In the genomic region with DNA sequence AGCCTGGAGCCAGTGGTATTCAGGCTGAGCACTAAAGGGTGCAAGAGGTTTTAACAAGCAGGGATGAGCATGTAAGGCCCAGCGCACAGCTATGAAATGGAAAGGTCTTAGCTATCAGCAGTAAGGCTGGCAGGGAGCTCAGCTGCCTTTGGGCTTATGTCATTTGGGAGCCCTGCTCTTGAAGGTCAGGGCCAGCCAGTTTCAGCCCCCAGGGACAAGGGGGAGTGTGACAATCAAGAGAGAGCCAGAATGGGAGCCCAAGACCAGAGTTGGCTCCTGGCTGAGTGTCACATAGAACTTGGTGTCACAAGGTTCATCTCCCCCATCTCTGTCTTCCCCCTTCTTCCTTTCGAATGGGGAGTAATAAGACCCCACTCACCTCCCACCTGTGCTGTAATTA, we compare ENCODE assay signal across 22 mouse cellular contexts. TPM values are rescaled to one million over a fixed set of nuclear protein-coding genes. Genes with fewer than 3 reads are reported as not detected.
A peak's percentile ranks its signal among the peaks of the same experiment; 100 is the strongest.
DNase-seq lines count a peak whose midpoint lies in the region; ATAC-seq and TF ChIP-seq lines count a peak whose summit lies in the region.
"Had no signal": no experiment of that assay in that cellular context is flagged by ENCODE, and none has a peak within 500 bp of the region (broad histone marks: within the 10 kb centered on the region; RNA-seq: fewer than 3 reads in every experiment).

No protein-coding gene starts in this region.

- no peaks in the 10 kb centered on the region for H3K27me3 ChIP-seq in heart, postnatal 0 days (ENCODE audit: control insufficient read depth, insufficient read depth, low read length)
- H3K27me3 ChIP-seq: neural tube, embryonic 12.5 days; Patski had no signal

- no peaks in the 10 kb centered on the region for H3K36me3 ChIP-seq in heart, postnatal 0 days (replicated peaks; ENCODE audit: control insufficient read depth, insufficient read depth, low read length)
- H3K36me3 ChIP-seq: limb, embryonic 12.5 days; neural tube, embryonic 12.5 days had no signal

- H3K9ac ChIP-seq in heart, postnatal 0 days (replicated peaks; ENCODE audit: low read depth, low read length): no peak overlapping the region
- H3K9ac ChIP-seq: limb, embryonic 12.5 days; neural tube, embryonic 12.5 days had no signal

- peak; percentile 57 to 58 for DNase-seq in cerebellum, postnatal 10 days
- no peak for DNase-seq in cerebellum, postnatal 36 days
- DNase-seq in heart, postnatal 0 days (ENCODE audit: low spot score): peak; percentile 50
- no peak for DNase-seq in heart, adult 11 months
- peak; percentile 53 for DNase-seq in 3T3-L1 (ENCODE audit: low read depth, low spot score)
- DNase-seq in adrenal gland, postnatal 10 days: peak; percentile 77
- no peak for DNase-seq in frontal cortex, postnatal 10 days (ENCODE audit: low spot score in 2 of 2)
- no peak for DNase-seq in neural tube, embryonic 10.5 days (ENCODE audit: extremely low spot score, low spot score)
- DNase-seq: cerebellum, adult 18-20 months; right cerebral cortex, adult 18-20 months had no signal

- ATAC-seq in heart, postnatal 0 days (ENCODE audit: insufficient read depth, low read depth): peak; percentile 81
- ATAC-seq: inflammation-experienced regulatory T-cells, adult 6 months had no signal

- 40% methylated on average over 2 of the region's 2 CpGs for WGBS in heart, postnatal 0 days

- TF ChIP-seq CTCF in heart, postnatal 0 days (IDR thresholded peaks at IDR 0.05; ENCODE audit: low read depth): no peak

- H3K27ac ChIP-seq in heart, postnatal 0 days (ENCODE audit: low read depth): no peak overlapping the region
- H3K27ac ChIP-seq: kidney, postnatal 0 days; limb, embryonic 12.5 days; neural tube, embryonic 12.5 days had no signal

- H3K4me1 ChIP-seq in heart, postnatal 0 days (ENCODE audit: control insufficient read depth, insufficient read depth): peaks cover 6% of the 10 kb centered on the region

- no peak for TF ChIP-seq EP300 in heart, postnatal 0 days (IDR thresholded peaks at IDR 0.05; ENCODE audit: low read depth)

- H3K4me2 ChIP-seq in heart, postnatal 0 days (ENCODE audit: low read depth, low read length): no peak overlapping the region
- H3K4me2 ChIP-seq: limb, embryonic 12.5 days; neural tube, embryonic 12.5 days had no signal

- H3K9me3 ChIP-seq in heart, postnatal 0 days (replicated peaks; ENCODE audit: control insufficient read depth, low read length): no peaks in the 10 kb centered on the region
- H3K9me3 ChIP-seq: limb, embryonic 12.5 days; neural tube, embryonic 12.5 days had no signal

- no peak overlapping the region for H3K4me3 ChIP-seq in heart, postnatal 0 days (ENCODE audit: low read depth, low read length)
- H3K4me3 ChIP-seq: limb, embryonic 12.5 days; neural tube, embryonic 12.5 days had no signal

RNA-seq across cellular contexts. Expression of a gene that starts 11.0 kb away (rescaled TPM):
- total RNA-seq in heart, postnatal 0 days (2014; rRNA removed; ENCODE audit: low replicate concordance): 0.12 and 2.3 TPM in 2 replicates
- 0.68 and 0.95 TPM in 2 replicates for polyA plus RNA-seq in heart, postnatal 0 days (2015; fragmentation: Nextera tagmentation; extraction: Ambion mirVana)
- total RNA-seq in adrenal gland, postnatal 10 days (2021): 10 to 100 TPM; 56.5 to 69.6 TPM
- total RNA-seq: megakaryocyte progenitor cell, adult 5-6 weeks had no signal
- polyA plus RNA-seq: inflammation-experienced regulatory T-cells, adult 6 months had no signal

RNA-seq across cellular contexts. Expression of a gene that starts 28.5 kb away (rescaled TPM):
- total RNA-seq in heart, postnatal 0 days (2014; rRNA removed; ENCODE audit: low replicate concordance): 0.76 and 2.6 TPM in 2 replicates
- 2.0 and 2.2 TPM in 2 replicates for polyA plus RNA-seq in heart, postnatal 0 days (2015; fragmentation: Nextera tagmentation; extraction: Ambion mirVana)
- 1 to 10 TPM; 3.4 to 3.9 TPM for total RNA-seq in adrenal gland, postnatal 10 days (2021)

RNA-seq across cellular contexts. Expression of a gene that starts 57.9 kb away (rescaled TPM):
- total RNA-seq in heart, postnatal 0 days (2014; rRNA removed; ENCODE audit: low replicate concordance): not detected in 2 replicates
- polyA plus RNA-seq in heart, postnatal 0 days (2015; fragmentation: Nextera tagmentation; extraction: Ambion mirVana): not detected in 2 replicates
- total RNA-seq in adrenal gland, postnatal 10 days (2021): not detected
- total RNA-seq: gastrocnemius, postnatal 4 days; layer of hippocampus, postnatal 14 days; megakaryocyte progenitor cell, adult 5-6 weeks had no signal
- polyA plus RNA-seq: C2C12; embryonic facial prominence, embryonic 11.5 days; inflammation-experienced regulatory T-cells, adult 6 months; kidney, postnatal 0 days; limb, embryonic 12.5 days; liver, embryonic 16.5 days; urinary bladder, adult 2 months had no signal

Comparison
In these comparisons a context has a peak if more than half of its experiments do, and no peak if none do; other contexts are left out.
1. DNase-seq: peak in cerebellum, postnatal 10 days (2 of 2), heart, postnatal 0 days (single experiment), 3T3-L1 (single experiment) and adrenal gland, postnatal 10 days (single experiment); none in cerebellum, postnatal 36 days (0 of 2), heart, adult 11 months (single experiment), frontal cortex, postnatal 10 days (0 of 2) and neural tube, embryonic 10.5 days (single experiment).
2. RNA of a gene that starts 11.0 kb away (total RNA-seq): 56.5 to 69.6 TPM in adrenal gland, postnatal 10 days; 0.12 to 2.3 TPM in heart, postnatal 0 days; every median in the first group is over 10 times any median in the second.